Mouse (Mus musculus): Measurements from ENCODE around the gene Rtn1. TPM values are rescaled to one million over a fixed set of nuclear protein-coding genes. Genes with fewer than 3 reads are reported as not detected.

The Rtn1 gene
- polyA plus RNA-seq, 1 experiment from 2014 or later, result 2,513 TPM

- H3K4me1 ChIP-seq (replicated peaks; ENCODE audit: control insufficient read depth, insufficient read depth, low read length), result peaks cover 2% of the 10 kb centered on the region; the same call in 1 of the 2 replicates
- H3K27ac ChIP-seq (ENCODE audit: low read length), result no peak overlapping the region
- H3K27me3 ChIP-seq (replicated peaks; ENCODE audit: control insufficient read depth, insufficient read depth, low read length), result no peaks in the 10 kb centered on the region
- no peak overlapping the region for H3K9ac ChIP-seq (replicated peaks; ENCODE audit: low read depth, low read length)
- no peak overlapping the region for H3K4me2 ChIP-seq (ENCODE audit: low read length)
- H3K36me3 ChIP-seq (ENCODE audit: control insufficient read depth, insufficient read depth), result no peaks in the 10 kb centered on the region
- WGBS, result 53% methylated on average over 13 of the region's 13 CpGs
- no peaks in the 10 kb centered on the region for H3K9me3 ChIP-seq (ENCODE audit: control insufficient read depth, low read length)
- ATAC-seq, result peak; percentile 52; the same call in 1 of the 2 replicates
- no peak overlapping the region for H3K4me3 ChIP-seq (replicated peaks; ENCODE audit: low read length)
These were observed 135.0 kb downstream of the Rtn1 start for GRCm38 (mm10) chr12:72273721-72274414.

GRCm38 (mm10) chr12:72267614-72268013 lies 141.2 kb downstream of the Rtn1 start:
- ATAC-seq, result no peak
- Histone ChIP-seq H3K36me3 (ENCODE audit: control insufficient read depth, insufficient read depth) (no peaks in the 10 kb centered on the region), H3K4me1 (replicated peaks; ENCODE audit: control insufficient read depth, insufficient read depth, low read length) (peaks cover 16% of the 10 kb centered on the region), H3K4me2 (ENCODE audit: low read length) (no peak overlapping the region), H3K4me3 (replicated peaks; ENCODE audit: low read length) (no peak overlapping the region), H3K27ac (ENCODE audit: low read length) (no peak overlapping the region), H3K9ac (replicated peaks; ENCODE audit: low read depth, low read length) (no peak overlapping the region), H3K9me3 (ENCODE audit: control insufficient read depth, low read length) (no peaks in the 10 kb centered on the region), H3K27me3 (replicated peaks; ENCODE audit: control insufficient read depth, insufficient read depth, low read length) (no peaks in the 10 kb centered on the region)
- 87% methylated on average over 2 of the region's 2 CpGs for WGBS

GRCm38 (mm10) chr12:72265261-72266228 lies 143.3 kb downstream of the Rtn1 start:
- Histone ChIP-seq H3K36me3 (ENCODE audit: control insufficient read depth, insufficient read depth) (no peaks in the 10 kb centered on the region), H3K27me3 (replicated peaks; ENCODE audit: control insufficient read depth, insufficient read depth, low read length) (no peaks in the 10 kb centered on the region), H3K4me3 (replicated peaks; ENCODE audit: low read length) (no peak overlapping the region), H3K9me3 (ENCODE audit: control insufficient read depth, low read length) (no peaks in the 10 kb centered on the region), H3K27ac (ENCODE audit: low read length) (peak overlapping the region; percentile 66), H3K4me1 (replicated peaks; ENCODE audit: control insufficient read depth, insufficient read depth, low read length) (peaks cover 16% of the 10 kb centered on the region), H3K9ac (replicated peaks; ENCODE audit: low read depth, low read length) (no peak overlapping the region), H3K4me2 (ENCODE audit: low read length) (no peak overlapping the region)
- peak; percentile 97 for ATAC-seq
- WGBS, result 89% methylated on average over 3 of the region's 3 CpGs

DNA sequence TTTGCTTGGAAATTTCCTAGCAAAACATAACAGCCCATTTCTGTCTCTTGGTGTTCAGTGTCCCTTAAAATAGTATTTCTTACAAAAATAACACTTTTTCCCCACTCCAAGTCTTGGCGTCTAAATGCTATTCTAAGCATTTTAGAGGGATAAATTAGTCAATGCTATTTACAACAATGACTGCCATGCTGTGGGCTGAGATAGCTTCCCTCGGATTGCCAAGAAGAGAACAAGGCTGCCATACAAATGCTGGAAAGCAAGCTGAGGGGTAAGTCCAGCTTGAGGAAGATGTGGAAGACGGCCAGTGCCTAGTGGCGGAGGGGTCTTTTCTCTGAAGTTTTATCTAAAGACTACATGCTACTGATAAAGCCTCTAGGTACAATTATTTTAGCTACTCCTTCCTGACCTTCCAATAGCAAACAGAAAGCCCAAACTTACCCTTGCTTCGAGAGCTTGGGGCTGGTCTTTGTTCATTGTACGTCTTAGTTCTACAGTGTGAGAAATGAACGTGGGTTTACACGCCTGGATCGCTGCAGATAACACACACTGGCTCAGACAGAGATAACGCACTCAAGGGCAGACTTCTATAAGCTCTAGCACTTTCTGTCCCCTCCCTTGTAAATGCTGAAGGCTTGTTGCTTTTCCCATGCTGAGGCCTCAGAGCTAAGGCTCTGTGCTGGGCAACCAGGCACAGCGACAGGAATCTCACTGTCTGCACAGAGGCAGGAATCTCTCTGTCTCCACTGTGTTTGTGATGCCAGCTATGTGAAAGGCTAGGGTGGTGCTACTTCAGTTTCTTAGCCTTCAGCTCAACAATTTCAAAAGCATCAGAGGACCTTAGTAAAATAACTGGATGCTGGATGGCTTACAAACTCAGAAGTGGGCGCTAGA lies 145.4 kb downstream of the Rtn1 start:
- no peak for ATAC-seq

DNA sequence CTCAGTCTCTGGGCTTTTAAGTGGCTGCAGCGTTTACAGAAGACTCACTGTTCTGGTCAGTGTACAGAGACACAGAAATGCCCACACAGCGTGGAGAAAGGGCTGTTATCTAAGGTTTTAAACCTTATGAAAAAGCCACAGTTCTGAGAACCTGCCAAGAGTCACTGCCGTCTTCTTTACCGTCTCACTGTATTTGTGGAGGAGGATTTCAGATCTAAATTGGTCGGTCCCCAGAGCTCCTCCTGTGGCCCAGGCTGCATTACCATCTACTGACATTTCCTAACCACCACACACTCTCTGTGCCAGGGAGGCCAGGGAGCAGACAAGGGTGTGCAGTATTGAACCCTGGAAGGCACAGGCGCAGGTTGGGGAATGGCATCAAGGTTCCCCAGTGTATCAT lies 151.9 kb downstream of the Rtn1 start:
- no peak for ATAC-seq
- 82% methylated on average over 6 of the region's 6 CpGs for WGBS
- H3K27me3 ChIP-seq (replicated peaks; ENCODE audit: control insufficient read depth, insufficient read depth, low read length), result no peaks in the 10 kb centered on the region
- H3K27ac ChIP-seq (ENCODE audit: low read length), result no peak overlapping the region
- no peak overlapping the region for H3K4me2 ChIP-seq (ENCODE audit: low read length)
- no peak overlapping the region for H3K4me3 ChIP-seq (replicated peaks; ENCODE audit: low read length)
- H3K36me3 ChIP-seq (ENCODE audit: control insufficient read depth, insufficient read depth), result no peaks in the 10 kb centered on the region
- no peak overlapping the region for H3K9ac ChIP-seq (replicated peaks; ENCODE audit: low read depth, low read length)
- H3K9me3 ChIP-seq (ENCODE audit: control insufficient read depth, low read length), result no peaks in the 10 kb centered on the region
- no peaks in the 10 kb centered on the region for H3K4me1 ChIP-seq (replicated peaks; ENCODE audit: control insufficient read depth, insufficient read depth, low read length)

More for the DNA sequence above, 145.4 kb downstream of the Rtn1 start:
- WGBS, result 57% methylated on average over 12 of the region's 12 CpGs
- Histone ChIP-seq H3K9ac (replicated peaks; ENCODE audit: low read depth, low read length) (no peak overlapping the region), H3K4me3 (replicated peaks; ENCODE audit: low read length) (no peak overlapping the region), H3K4me2 (ENCODE audit: low read length) (no peak overlapping the region), H3K27ac (ENCODE audit: low read length) (peak overlapping the region; percentile 19; the same call in 1 of the 2 replicates), H3K4me1 (replicated peaks; ENCODE audit: control insufficient read depth, insufficient read depth, low read length) (peaks cover 16% of the 10 kb centered on the region), H3K27me3 (replicated peaks; ENCODE audit: control insufficient read depth, insufficient read depth, low read length) (no peaks in the 10 kb centered on the region), H3K36me3 (ENCODE audit: control insufficient read depth, insufficient read depth) (no peaks in the 10 kb centered on the region), H3K9me3 (ENCODE audit: control insufficient read depth, low read length) (no peaks in the 10 kb centered on the region)

DNA sequence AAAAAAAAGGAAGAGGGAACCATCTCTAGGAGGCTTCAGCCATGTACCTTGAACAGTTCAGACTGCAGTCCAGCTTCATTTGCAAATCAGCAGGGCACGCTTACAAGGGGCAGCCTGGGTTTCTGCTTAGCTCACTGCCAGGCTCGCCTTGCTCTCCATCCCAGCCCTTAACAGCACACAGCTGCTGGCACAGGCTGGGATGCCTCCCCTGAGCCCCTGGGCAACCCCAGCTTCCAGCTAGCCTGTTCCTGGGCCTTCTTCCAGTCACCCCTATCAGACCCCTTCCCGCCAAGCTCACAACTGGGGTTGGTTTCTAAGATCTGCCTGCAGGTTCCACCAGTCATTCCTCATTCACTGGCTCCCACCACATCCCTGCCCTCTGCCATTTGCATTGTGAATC lies 155.8 kb downstream of the Rtn1 start:
- Histone ChIP-seq H3K27ac (ENCODE audit: low read length) (no peak overlapping the region), H3K4me2 (ENCODE audit: low read length) (no peak overlapping the region), H3K4me3 (replicated peaks; ENCODE audit: low read length) (no peak overlapping the region), H3K4me1 (replicated peaks; ENCODE audit: control insufficient read depth, insufficient read depth, low read length) (no peaks in the 10 kb centered on the region), H3K27me3 (replicated peaks; ENCODE audit: control insufficient read depth, insufficient read depth, low read length) (no peaks in the 10 kb centered on the region), H3K9me3 (ENCODE audit: control insufficient read depth, low read length) (0 out of 2 replicates have a peak, but pooled peaks cover 3% of the 10 kb centered on the region), H3K36me3 (ENCODE audit: control insufficient read depth, insufficient read depth) (no peaks in the 10 kb centered on the region), H3K9ac (replicated peaks; ENCODE audit: low read depth, low read length) (no peak overlapping the region)
- WGBS, result 61% methylated on average over 3 of the region's 3 CpGs
- peak; percentile 72 for ATAC-seq

GRCm38 (mm10) chr12:72251890-72252445 lies 156.9 kb downstream of the Rtn1 start:
- no peaks in the 10 kb centered on the region for H3K27me3 ChIP-seq (replicated peaks; ENCODE audit: control insufficient read depth, insufficient read depth, low read length)
- H3K9me3 ChIP-seq (ENCODE audit: control insufficient read depth, low read length), result 0 out of 2 replicates have a peak, but pooled peaks cover 3% of the 10 kb centered on the region
- no peaks in the 10 kb centered on the region for H3K4me1 ChIP-seq (replicated peaks; ENCODE audit: control insufficient read depth, insufficient read depth, low read length)
- no peak for ATAC-seq
- H3K4me2 ChIP-seq (ENCODE audit: low read length), result no peak overlapping the region
- no peak overlapping the region for H3K27ac ChIP-seq (ENCODE audit: low read length)
- no peaks in the 10 kb centered on the region for H3K36me3 ChIP-seq (ENCODE audit: control insufficient read depth, insufficient read depth)
- H3K9ac ChIP-seq (replicated peaks; ENCODE audit: low read depth, low read length), result no peak overlapping the region
- no peak overlapping the region for H3K4me3 ChIP-seq (replicated peaks; ENCODE audit: low read length)
- WGBS, result 83% methylated on average over 10 of the region's 10 CpGs

DNA sequence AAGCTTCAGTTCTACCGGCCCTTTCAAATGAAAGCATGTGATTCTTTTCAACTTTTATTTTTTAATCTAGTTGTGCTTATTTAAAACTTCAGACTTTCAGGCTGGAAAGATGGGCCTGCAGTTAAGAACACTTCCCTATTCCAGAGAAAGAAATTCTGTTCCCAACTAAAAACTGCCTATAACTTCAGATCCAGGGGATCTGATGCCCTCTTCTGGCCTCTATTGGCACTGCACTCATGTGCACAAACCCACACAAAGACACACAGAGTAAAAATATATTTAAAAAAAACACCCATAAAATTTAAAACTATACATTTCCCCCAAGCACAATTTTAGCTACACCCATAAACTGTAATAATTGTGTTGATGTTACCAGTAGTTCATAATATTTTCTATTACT lies 163.9 kb downstream of the Rtn1 start:
- H3K4me2 ChIP-seq (ENCODE audit: low read length), result no peak overlapping the region

More for the DNA sequence above, 163.9 kb downstream of the Rtn1 start:
- no peaks in the 10 kb centered on the region for H3K36me3 ChIP-seq (ENCODE audit: control insufficient read depth, insufficient read depth)
- H3K27ac ChIP-seq (ENCODE audit: low read length), result no peak overlapping the region
- H3K9me3 ChIP-seq (ENCODE audit: control insufficient read depth, low read length), result 0 out of 2 replicates have a peak, but pooled peaks cover 3% of the 10 kb centered on the region
- H3K4me3 ChIP-seq (replicated peaks; ENCODE audit: low read length), result no peak overlapping the region
- WGBS, result 98% methylated on average over 1 of the region's 1 CpGs
- H3K4me1 ChIP-seq (replicated peaks; ENCODE audit: control insufficient read depth, insufficient read depth, low read length), result peaks cover 5% of the 10 kb centered on the region
- ATAC-seq, result no peak
- no peak overlapping the region for H3K9ac ChIP-seq (replicated peaks; ENCODE audit: low read depth, low read length)
- H3K27me3 ChIP-seq (replicated peaks; ENCODE audit: control insufficient read depth, insufficient read depth, low read length), result no peaks in the 10 kb centered on the region
